Mouse (Mus musculus) C3H10T1/2 (cell line): ENCODE data around the gene Mrpl45. TPM values are rescaled to one million over a fixed set of nuclear protein-coding genes. Genes with fewer than 3 reads are reported as not detected.

ENCODE experiments used
- polyA plus RNA-seq, 2 experiments: library from polyadenylated mRNA; unstranded; fragments of >200 nt; fragmentation: generic; extraction: Trizol; gene quantifications; one replicate each; pipeline ENCODE4 v1.2.1; 2012; ENCODE audit warnings: missing spikeins in 2 of 2

Mrpl45 gene
- polyA plus RNA-seq: 10 to 100 TPM; 37.2 to 45.8 TPM

GRCm38 (mm10) chr11:97315504-97316503, at the start of gene Mrpl45:
Gene Mrpl45 (plus strand): TSS chr11:97315716.

GRCm38 (mm10) chr11:97280216-97280861, 35.2 kb upstream of the Mrpl45 start, which contains the start of gene Npepps:
Gene Npepps (minus strand): TSS chr11:97280638.

GRCm38 (mm10) chr11:97352027-97352684, 36.6 kb downstream of the Mrpl45 start, which contains the start of gene Gpr179:
Gene Gpr179 (minus strand): TSS chr11:97352077.

GRCm38 (mm10) chr11:97361948-97362648, 46.6 kb downstream of the Mrpl45 start, which contains the start of gene Socs7:
Gene Socs7 (plus strand): TSS chr11:97362551.

Other genes starting within 250 kb of the Mrpl45 start
- gene Tbx21, start 200.4 kb upstream of the Mrpl45 start, polyA plus RNA-seq: not detected
- 1 to 10 TPM in 1 of 2 experiments, under 1 TPM in 1; 0.07 to 1.3 TPM for gene Tbkbp1, start 164.2 kb upstream of the Mrpl45 start, polyA plus RNA-seq
- gene Kpnb1, start 127.8 kb upstream of the Mrpl45 start, polyA plus RNA-seq: 100 to 1,000 TPM in 1 of 2 experiments, 10 to 100 TPM in 1; 35.4 to 123 TPM
- gene Npepps, start 35.1 kb upstream of the Mrpl45 start, polyA plus RNA-seq: 100 to 1,000 TPM in 1 of 2 experiments, 10 to 100 TPM in 1; 25.3 to 106 TPM
- under 1 TPM; 0.15 to 0.53 TPM for gene Gpr179, start 36.4 kb downstream of the Mrpl45 start, polyA plus RNA-seq
- gene Socs7, start 46.8 kb downstream of the Mrpl45 start, polyA plus RNA-seq: 10 to 100 TPM in 1 of 2 experiments, 1 to 10 TPM in 1; 4.0 to 11.2 TPM
- gene Arhgap23, start 99.8 kb downstream of the Mrpl45 start, polyA plus RNA-seq: 10 to 100 TPM; 16.6 to 76.2 TPM
- 1 to 10 TPM; 1.3 to 2.0 TPM for gene 4933428G20Rik, start 184.6 kb downstream of the Mrpl45 start, polyA plus RNA-seq